Mouse (Mus musculus): ENCODE results near the gene 2700081O15Rik. TPM values are rescaled to one million over a fixed set of nuclear protein-coding genes. Genes with fewer than 3 reads are reported as not detected.

2700081O15Rik gene
- total and polyA plus RNA-seq, 3 experiments, result 7.0 to 23.1 (median 10.7) TPM

GRCm38 (mm10) chr19:7404623-7405229, 12.7 kb upstream of the 2700081O15Rik start:
- Histone ChIP-seq H3K27me3 (ENCODE audit: insufficient read depth, low read length) (peaks cover 35% of the 10 kb centered on the region), H3K9me3 (replicated peaks) (no peaks in the 10 kb centered on the region), H3K4me3 (ENCODE audit: low read depth, low read length) (no peak overlapping the region), H3K4me1 (ENCODE audit: insufficient read depth, low read depth, low read length) (no peaks in the 10 kb centered on the region), H3K36me3 (replicated peaks) (no peaks in the 10 kb centered on the region)
- no peak for ATAC-seq (ENCODE audit: extremely low read depth, insufficient number of reproducible peaks, low FRiP score, poor library complexity, severe bottlenecking)
- TF ChIP-seq CTCF (IDR thresholded peaks at IDR 0.05; ENCODE audit: low read depth, low read length) (no peak), GATA1 (IDR thresholded peaks at IDR 0.05; ENCODE audit: borderline replicate concordance, low read length) (no peak), TAL1 (conservative IDR thresholded peaks at IDR 0.05; ENCODE audit: low read depth, low read length) (no peak), POLR2AphosphoS5 (IDR thresholded peaks at IDR 0.05; ENCODE audit: insufficient replicate concordance, low read depth, low read length) (no peak), GATA2 (IDR thresholded peaks at IDR 0.05; ENCODE audit: borderline replicate concordance, low read depth, low read length) (no peak)
- no peak for DNase-seq (ENCODE audit: low spot score)

DNA sequence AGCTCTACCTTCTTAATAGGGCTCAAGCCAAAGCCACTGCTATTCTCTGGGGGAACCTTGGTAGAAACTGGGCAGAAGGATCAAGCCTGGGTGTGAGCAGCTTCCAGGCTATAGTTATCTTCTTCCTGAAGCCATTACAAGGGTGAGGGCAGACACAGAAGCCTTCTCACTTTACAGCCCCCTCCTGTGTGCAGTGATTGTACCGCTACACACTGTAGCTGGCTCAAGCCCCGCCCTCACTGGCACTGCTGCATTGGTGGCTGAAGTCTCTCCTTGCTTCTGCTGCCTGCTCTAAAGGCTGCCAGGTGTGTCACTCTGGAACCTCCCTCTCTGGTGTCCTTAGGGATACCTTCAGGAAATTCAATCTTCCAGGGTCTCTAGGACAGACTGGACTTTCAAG, 5.1 kb upstream of the 2700081O15Rik start:
- Histone ChIP-seq H3K4me3 (ENCODE audit: low read depth, low read length) (no peak overlapping the region), H3K9me3 (replicated peaks) (no peaks in the 10 kb centered on the region), H3K27me3 (ENCODE audit: insufficient read depth, low read length) (peaks cover 54% of the 10 kb centered on the region), H3K36me3 (replicated peaks) (no peaks in the 10 kb centered on the region), H3K4me1 (ENCODE audit: insufficient read depth, low read depth, low read length) (peaks cover 10% of the 10 kb centered on the region)
- DNase-seq (ENCODE audit: low spot score) (no peak), ATAC-seq (ENCODE audit: extremely low read depth, insufficient number of reproducible peaks, low FRiP score, poor library complexity, severe bottlenecking) (no peak)
- TF ChIP-seq GATA1 (IDR thresholded peaks at IDR 0.05; ENCODE audit: borderline replicate concordance, low read length) (no peak), CTCF (IDR thresholded peaks at IDR 0.05; ENCODE audit: low read depth, low read length) (no peak), POLR2AphosphoS5 (IDR thresholded peaks at IDR 0.05; ENCODE audit: insufficient replicate concordance, low read depth, low read length) (no peak), TAL1 (conservative IDR thresholded peaks at IDR 0.05; ENCODE audit: low read depth, low read length) (no peak), GATA2 (IDR thresholded peaks at IDR 0.05; ENCODE audit: borderline replicate concordance, low read depth, low read length) (no peak)

- no peak for ATAC-seq (ENCODE audit: extremely low read depth, insufficient number of reproducible peaks, low FRiP score, poor library complexity, severe bottlenecking)
- peaks cover 36% of the 10 kb centered on the region for H3K4me1 ChIP-seq (ENCODE audit: insufficient read depth, low read depth, low read length)
- TF ChIP-seq GATA1 (IDR thresholded peaks at IDR 0.05; ENCODE audit: borderline replicate concordance, low read length) (no peak), POLR2AphosphoS5 (IDR thresholded peaks at IDR 0.05; ENCODE audit: insufficient replicate concordance, low read depth, low read length) (no peak), GATA2 (IDR thresholded peaks at IDR 0.05; ENCODE audit: borderline replicate concordance, low read depth, low read length) (no peak), TAL1 (conservative IDR thresholded peaks at IDR 0.05; ENCODE audit: low read depth, low read length) (no peak), CTCF (IDR thresholded peaks at IDR 0.05; ENCODE audit: low read depth, low read length) (no peak)
- peaks cover 20% of the 10 kb centered on the region for H3K36me3 ChIP-seq (replicated peaks)
- H3K27me3 ChIP-seq (ENCODE audit: insufficient read depth, low read length), result peaks cover 52% of the 10 kb centered on the region
- no peaks in the 10 kb centered on the region for H3K9me3 ChIP-seq (replicated peaks)
- no peak for DNase-seq (ENCODE audit: low spot score)
- H3K4me3 ChIP-seq (ENCODE audit: low read depth, low read length), result peak overlapping the region; percentile 77; the same call in 1 of the 2 replicates
Measured at GRCm38 (mm10) chr19:7415916-7416833, 1.2 kb upstream of the 2700081O15Rik start.

- H3K36me3 ChIP-seq (replicated peaks), result peaks cover 40% of the 10 kb centered on the region
- peaks cover 40% of the 10 kb centered on the region for H3K27me3 ChIP-seq (ENCODE audit: insufficient read depth, low read length)
- H3K4me3 ChIP-seq (ENCODE audit: low read depth, low read length), result peak overlapping the region; percentile 77
- H3K9me3 ChIP-seq (replicated peaks), result peaks cover 10% of the 10 kb centered on the region
- H3K4me1 ChIP-seq (ENCODE audit: insufficient read depth, low read depth, low read length), result peaks cover 36% of the 10 kb centered on the region
- DNase-seq (ENCODE audit: low spot score) (peak; percentile 79), ATAC-seq (ENCODE audit: extremely low read depth, insufficient number of reproducible peaks, low FRiP score, poor library complexity, severe bottlenecking) (no peak)
- no peak for TF ChIP-seq GATA2 (IDR thresholded peaks at IDR 0.05; ENCODE audit: borderline replicate concordance, low read depth, low read length)
- TF ChIP-seq CTCF (IDR thresholded peaks at IDR 0.05; ENCODE audit: low read depth, low read length), result peak; percentile 62; the same call in 1 of the 2 replicates
Measured at GRCm38 (mm10) chr19:7417911-7418849, 755 bp downstream of the 2700081O15Rik start.

DNA sequence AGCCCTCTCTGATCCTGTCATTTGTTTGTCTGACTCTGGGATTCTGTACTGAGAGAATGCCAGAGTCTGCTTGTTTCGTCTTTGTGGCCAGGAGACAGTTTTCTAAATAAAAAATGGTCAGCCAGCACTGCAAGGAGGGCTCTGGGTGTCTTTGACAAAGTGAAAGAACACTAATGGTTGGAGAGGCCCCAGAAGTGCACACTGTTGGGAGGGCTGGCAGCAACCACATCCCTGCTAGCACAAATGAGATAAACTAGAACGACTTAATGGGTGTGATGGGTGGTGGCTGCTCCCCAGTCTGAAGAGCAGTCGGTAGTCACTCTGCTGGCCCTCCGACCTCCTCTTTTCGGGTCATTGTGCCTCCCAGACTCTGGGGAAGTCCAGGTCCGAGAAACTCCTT, 1.7 kb downstream of the 2700081O15Rik start:
- peaks cover 36% of the 10 kb centered on the region for H3K4me1 ChIP-seq (ENCODE audit: insufficient read depth, low read depth, low read length)
- ATAC-seq (ENCODE audit: extremely low read depth, insufficient number of reproducible peaks, low FRiP score, poor library complexity, severe bottlenecking), result no peak

More for the DNA sequence above, 1.7 kb downstream of the 2700081O15Rik start:
- no peak for DNase-seq (ENCODE audit: low spot score)
- TF ChIP-seq POLR2AphosphoS5 (IDR thresholded peaks at IDR 0.05; ENCODE audit: insufficient replicate concordance, low read depth, low read length) (no peak), GATA2 (IDR thresholded peaks at IDR 0.05; ENCODE audit: borderline replicate concordance, low read depth, low read length) (no peak), CTCF (IDR thresholded peaks at IDR 0.05; ENCODE audit: low read depth, low read length) (no peak), TAL1 (conservative IDR thresholded peaks at IDR 0.05; ENCODE audit: low read depth, low read length) (no peak), GATA1 (IDR thresholded peaks at IDR 0.05; ENCODE audit: borderline replicate concordance, low read length) (no peak)
- H3K9me3 ChIP-seq (replicated peaks), result peaks cover 10% of the 10 kb centered on the region
- peaks cover 34% of the 10 kb centered on the region for H3K27me3 ChIP-seq (ENCODE audit: insufficient read depth, low read length)
- peaks cover 50% of the 10 kb centered on the region for H3K36me3 ChIP-seq (replicated peaks)
- peak overlapping the region; percentile 42; the same call in 1 of the 2 replicates for H3K4me3 ChIP-seq (ENCODE audit: low read depth, low read length)
